Mouse (Mus musculus) brain, embryonic 14.5 days (tissue): ENCODE data around the gene Casr. TPM values are rescaled to one million over a fixed set of nuclear protein-coding genes. Genes with fewer than 3 reads are reported as not detected.
A peak's percentile ranks its signal among the peaks of the same experiment; 100 is the strongest.

ENCODE experiments used
- DNase-seq: peaks from one replicate; pipeline ENCODE4 v3.0.0-alpha.2; 2011; ENCODE audit warnings: low read depth
- CTCF ChIP-seq: fragments of 200-500 bp; IDR thresholded peaks from 2 replicates; pipeline ENCODE4 v1.5.1; 2012; ENCODE audit warnings: inconsistent platforms, mild to moderate bottlenecking, moderate library complexity, borderline replicate concordance; ENCODE audit not compliant: insufficient read depth, insufficient read length; ENCODE audit errors: extremely low read depth
- POLR2A ChIP-seq: fragments of 200-500 bp; IDR thresholded peaks from 2 replicates; pipeline ENCODE4 v1.6.1; 2012; ENCODE audit warnings: mild to moderate bottlenecking, inconsistent platforms, borderline replicate concordance; ENCODE audit not compliant: poor library complexity, insufficient read depth, insufficient read length, severe bottlenecking; ENCODE audit errors: extremely low read depth
- polyA plus RNA-seq: library from polyadenylated mRNA; depleted of rRNA; stranded (reverse); fragments of >200 nt; gene quantifications from 2 replicates; pipeline ENCODE4 v1.2.3, GENCODE M21; 2012; rRNA removed

Gene Casr
- polyA plus RNA-seq, 1 experiment: 0.04 TPM

DNA sequence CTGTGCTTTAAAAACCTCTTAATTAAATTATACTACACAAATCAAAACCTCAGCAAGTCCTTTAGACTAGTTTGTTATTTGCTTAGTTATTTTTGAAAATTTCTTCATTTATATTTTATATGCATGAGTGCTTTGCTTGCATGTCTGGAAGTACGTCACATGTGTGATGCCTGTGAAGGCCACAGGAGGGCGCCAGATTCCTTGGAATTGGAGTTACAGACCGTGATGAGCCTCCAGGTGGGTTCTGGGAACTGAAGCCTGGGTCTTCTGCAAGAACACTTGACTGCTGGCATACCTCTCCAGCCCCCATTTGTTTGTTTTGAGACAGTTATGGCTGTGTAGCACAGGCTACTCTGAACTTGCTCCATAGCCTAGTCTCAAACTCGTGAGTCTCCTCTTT is 93.1 kb downstream of the Casr start:
- DNase-seq: no peak
- no peak for TF ChIP-seq POLR2A
- TF ChIP-seq CTCF: peak; percentile 35; the same call in 1 of the 2 replicates

DNA sequence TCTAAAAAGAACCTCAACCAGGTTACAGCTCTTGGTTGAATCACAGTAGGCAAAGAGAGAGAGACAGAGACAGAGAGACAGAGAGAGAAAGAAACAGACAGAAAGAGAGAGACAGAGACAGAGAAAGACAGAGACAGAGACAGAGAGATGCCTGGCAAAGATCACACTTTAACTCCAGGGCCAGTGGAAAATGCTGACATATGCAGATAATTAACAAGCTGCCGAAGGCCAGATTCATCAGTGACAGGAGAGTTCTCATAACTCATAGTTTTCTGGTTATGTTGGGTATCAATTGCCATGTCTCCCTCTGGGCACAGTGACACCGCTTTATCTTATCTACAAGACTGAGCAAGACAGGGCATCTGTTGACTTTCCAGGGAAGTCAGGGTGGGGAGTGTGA is 94.0 kb downstream of the Casr start:
- DNase-seq: no peak
- TF ChIP-seq POLR2A: no peak
- no peak for TF ChIP-seq CTCF

DNA sequence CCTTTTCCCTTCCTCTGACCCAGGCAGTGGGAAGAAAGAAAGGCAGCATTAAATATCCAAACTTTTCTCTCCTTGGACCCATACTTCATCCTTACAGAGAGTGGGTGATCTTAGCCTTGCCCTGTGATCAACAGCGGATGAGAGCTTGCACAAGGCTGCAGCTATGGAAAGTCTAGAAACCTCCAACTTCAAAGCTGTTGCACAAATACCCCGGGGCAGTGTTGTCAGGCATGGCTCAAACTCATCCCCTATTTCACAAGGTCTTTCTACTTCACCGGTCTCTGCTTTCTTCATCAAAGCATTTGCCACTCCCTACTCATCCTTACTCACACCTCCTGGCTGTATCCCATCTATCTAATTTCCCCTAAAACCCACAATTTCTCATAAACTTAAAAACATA is 96.5 kb downstream of the Casr start:
- DNase-seq: no peak

DNA sequence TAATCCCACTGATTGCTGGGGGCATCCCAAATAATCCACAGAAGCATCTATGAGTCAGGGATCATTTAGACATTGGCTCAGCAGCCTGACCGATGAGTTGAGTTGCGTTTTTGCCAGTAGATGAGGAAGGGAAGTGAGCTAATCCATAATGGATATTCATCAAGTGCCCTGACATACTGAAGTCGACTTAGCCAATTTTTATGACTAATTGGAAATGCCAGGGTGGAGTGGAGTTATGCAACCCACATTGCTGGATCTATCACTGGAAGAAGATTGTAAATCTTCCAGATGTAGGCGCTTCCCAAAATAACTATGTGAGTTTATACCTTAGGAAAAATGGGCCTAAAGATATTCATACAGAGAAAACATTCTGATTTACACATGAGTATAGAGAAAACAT is 97.9 kb downstream of the Casr start:
- no peak for TF ChIP-seq POLR2A
- no peak for TF ChIP-seq CTCF
- DNase-seq: no peak

More for the DNA sequence above, 96.5 kb downstream of the Casr start:
- TF ChIP-seq POLR2A (no peak), CTCF (no peak)

DNA sequence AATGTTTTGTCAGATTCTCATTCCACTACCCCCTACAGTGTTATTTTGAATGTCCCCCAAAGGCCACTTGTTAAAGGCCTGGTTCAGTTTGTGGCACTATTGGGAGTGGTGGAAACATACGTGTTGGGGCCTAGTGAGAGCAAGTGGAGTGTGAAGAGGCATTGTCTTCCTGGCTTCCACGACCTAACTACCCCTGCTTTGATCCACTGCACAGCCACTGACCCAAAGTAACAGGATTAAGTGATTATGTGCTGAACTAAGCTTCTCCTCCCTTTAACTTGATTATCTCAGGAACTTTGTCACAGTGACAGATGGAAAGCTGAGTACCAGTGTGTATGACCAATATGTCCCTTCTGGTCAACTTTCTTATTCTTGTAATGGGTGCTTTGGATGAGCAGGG is 101.5 kb downstream of the Casr start:
- peak; percentile 53 for DNase-seq
- TF ChIP-seq CTCF (no peak), POLR2A (no peak)

DNA sequence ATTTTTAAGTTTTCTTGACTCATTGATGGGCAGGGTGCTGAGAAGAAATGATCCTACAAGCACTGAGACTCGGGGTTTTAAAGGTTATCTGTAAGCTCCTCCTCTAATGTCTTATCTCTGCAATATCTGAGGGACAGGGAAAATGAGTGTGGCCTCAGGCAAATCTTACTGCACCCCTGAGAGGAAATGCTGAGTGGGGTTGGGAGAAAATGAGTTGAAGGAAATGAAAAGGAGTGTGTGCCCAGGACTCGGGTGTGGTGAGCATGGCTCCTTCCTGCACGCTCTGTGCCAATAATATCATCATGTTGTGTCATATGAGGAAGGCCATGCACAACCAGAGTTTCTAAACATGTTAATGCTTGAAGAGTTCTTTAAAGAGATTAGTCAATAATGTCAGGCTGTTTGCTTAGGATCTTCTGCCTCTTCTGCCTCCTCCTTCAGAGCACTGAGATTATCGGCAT is 106.6 kb downstream of the Casr start, which contains the start of gene Stfa3:
Gene Stfa3, minus strand, starts transcription at position 51 of the 461 bp plus-strand sequence.
- TF ChIP-seq CTCF (no peak), POLR2A (no peak)
- no peak for DNase-seq

Other genes starting within 250 kb of the Casr start
- not detected in 2 replicates for gene BC117090, start 227.8 kb downstream of the Casr start, polyA plus RNA-seq
- 0.94 and 1.6 TPM in 2 replicates for gene BC100530, start 194.4 kb downstream of the Casr start, polyA plus RNA-seq
- gene Stfa2, start 153.7 kb downstream of the Casr start, polyA plus RNA-seq: 0.33 TPM in 1 of 2 replicates, not detected in the other
- gene Stfa3, start 106.7 kb downstream of the Casr start, polyA plus RNA-seq: 0.82 and 1.8 TPM in 2 replicates
- 0.83 and 1.1 TPM in 2 replicates for gene Cd86, start 103.9 kb upstream of the Casr start, polyA plus RNA-seq
- gene Ildr1, start 131.8 kb upstream of the Casr start, polyA plus RNA-seq: 0.05 and 0.14 TPM in 2 replicates
- 23.9 and 25.2 TPM in 2 replicates for gene Slc15a2, start 222.8 kb upstream of the Casr start, polyA plus RNA-seq